Mouse (Mus musculus) heart, embryonic 13.5 days (tissue): ENCODE results near the gene Draxin. TPM values are rescaled to one million over a fixed set of nuclear protein-coding genes. Genes with fewer than 3 reads are reported as not detected.
A peak's percentile ranks its signal among the peaks of the same experiment; 100 is the strongest.

Experiments used
- ATAC-seq: fragments of 200-750 bp; cut with Nextera tagmentation; 2 replicates; pipeline ENCODE4 v1.8.0; 2017; ENCODE audit warnings: moderate TSS enrichment; ENCODE audit not compliant: insufficient number of reproducible peaks, low FRiP score, low TSS enrichment; ENCODE audit errors: extremely low read depth
- H3K27ac ChIP-seq: fragments of 300-500 bp; sonication (generic); replicated peaks from 2 replicates; pipeline ENCODE4 v1.5.1; 2015; ENCODE audit warnings: moderate library complexity, mild to moderate bottlenecking, inconsistent platforms
- H3K27me3 ChIP-seq: fragments of 300-500 bp; sonication (generic); replicated peaks from 2 replicates; pipeline ENCODE4 v1.6.1; 2015; ENCODE audit warnings: mild to moderate bottlenecking, inconsistent platforms
- H3K36me3 ChIP-seq: fragments of 300-500 bp; sonication (generic); 2 replicates; pipeline ENCODE4 v1.6.1; 2015; ENCODE audit warnings: mild to moderate bottlenecking, inconsistent platforms
- H3K4me1 ChIP-seq: fragments of 300-500 bp; sonication (generic); 2 replicates; pipeline ENCODE4 v1.6.1; 2015; ENCODE audit warnings: inconsistent platforms
- H3K4me2 ChIP-seq: fragments of 300-500 bp; sonication (generic); 2 replicates; pipeline ENCODE4 v1.6.1; 2015; ENCODE audit warnings: inconsistent platforms, mild to moderate bottlenecking, moderate library complexity
- H3K4me3 ChIP-seq: fragments of 300-500 bp; sonication (generic); 2 replicates; pipeline ENCODE4 v1.5.1; 2015; ENCODE audit warnings: moderate library complexity, mild to moderate bottlenecking, inconsistent platforms
- H3K9ac ChIP-seq: fragments of 300-500 bp; sonication (generic); 2 replicates; pipeline ENCODE4 v1.6.1; 2015; ENCODE audit warnings: inconsistent platforms, mild to moderate bottlenecking, moderate library complexity
- H3K9me3 ChIP-seq: fragments of 300-500 bp; sonication (generic); 2 replicates; pipeline ENCODE4 v1.6.1; 2016; ENCODE audit warnings: inconsistent platforms
- WGBS: fragments of 180-500 bp; shearing (Covaris S2); methylation state at CpG from one replicate; pipeline ENCODE4 v1.1.7; 2015; ENCODE audit warnings: mixed read lengths; 5-methylcytosine and 5-hydroxymethylcytosine counted together
- polyA plus RNA-seq: library from polyadenylated mRNA; unstranded; fragments of >200 nt; fragmentation: Nextera tagmentation; extraction: Ambion mirVana; gene quantifications from 2 replicates; pipeline ENCODE4 v1.2.1, GENCODE M21; 2015

Draxin gene
- polyA plus RNA-seq, 1 experiment from 2014 or later = 0.05 TPM

DNA sequence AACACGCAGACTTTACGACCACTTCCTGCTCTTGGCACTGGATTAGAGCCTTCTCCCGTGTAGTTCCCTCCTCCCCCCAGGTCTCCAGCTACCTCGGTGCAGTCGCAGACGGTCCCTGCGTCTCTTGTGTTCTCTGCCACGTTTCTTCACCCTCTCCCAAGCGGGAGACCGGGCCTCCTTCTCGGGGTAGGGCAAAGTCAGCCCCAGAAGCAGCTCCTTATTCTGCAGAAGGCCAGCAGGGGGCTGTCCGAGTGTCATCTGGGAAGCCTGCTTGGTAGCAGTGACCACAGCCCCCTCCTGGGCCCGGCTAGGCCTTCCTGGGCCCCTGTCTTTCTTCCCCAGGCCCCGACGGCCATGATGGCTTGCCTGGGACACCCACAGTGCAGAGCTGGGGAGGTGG is 15.0 kb downstream of the Draxin start:
- peak overlapping the region; percentile 46 for H3K4me2 ChIP-seq
- no peak for ATAC-seq
- H3K27ac ChIP-seq = no peak overlapping the region
- H3K9me3 ChIP-seq = peaks cover 3% of the 10 kb centered on the region; the same call in 1 of the 2 replicates
- WGBS = 3% methylated on average over 15 of the region's 15 CpGs
- H3K4me3 ChIP-seq = peak overlapping the region; percentile 2; the same call in 1 of the 2 replicates
- peak overlapping the region; percentile 44; the same call in 1 of the 2 replicates for H3K9ac ChIP-seq
- peaks cover 10% of the 10 kb centered on the region for H3K4me1 ChIP-seq
- no peaks in the 10 kb centered on the region for H3K36me3 ChIP-seq
- peaks cover 27% of the 10 kb centered on the region for H3K27me3 ChIP-seq

- peak overlapping the region; percentile 46 for H3K4me2 ChIP-seq
- ATAC-seq = no peak
- H3K4me1 ChIP-seq = peaks cover 10% of the 10 kb centered on the region
- 5% methylated on average over 15 of the region's 15 CpGs for WGBS
- no peak overlapping the region for H3K27ac ChIP-seq
- no peaks in the 10 kb centered on the region for H3K36me3 ChIP-seq
- peaks cover 27% of the 10 kb centered on the region for H3K27me3 ChIP-seq
- H3K4me3 ChIP-seq = no peak overlapping the region
- H3K9ac ChIP-seq = peak overlapping the region; percentile 44; the same call in 1 of the 2 replicates
- H3K9me3 ChIP-seq = peaks cover 3% of the 10 kb centered on the region; the same call in 1 of the 2 replicates
Observed at GRCm38 (mm10) chr4:148114758-148115391, 15.6 kb downstream of the Draxin start.

DNA sequence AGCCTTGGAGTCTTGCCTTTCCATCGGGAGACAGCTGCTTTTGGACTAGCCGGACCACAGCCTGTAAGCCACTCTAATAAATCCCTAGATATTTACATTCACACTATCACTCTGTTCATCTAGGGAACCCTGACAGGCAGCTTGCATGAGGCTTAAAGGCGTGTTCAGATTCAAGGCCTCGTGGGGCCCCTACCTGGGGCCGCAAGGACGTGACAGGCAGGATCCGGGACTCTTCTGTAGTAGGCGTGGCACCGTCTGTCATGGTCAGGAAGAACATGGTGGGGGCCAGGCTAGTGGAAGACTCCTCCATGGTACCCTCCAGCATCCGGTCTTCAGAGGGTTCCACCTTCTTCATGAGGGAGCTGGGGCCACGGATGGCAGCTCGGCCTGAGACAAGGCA is 18.0 kb downstream of the Draxin start:
- peaks cover 3% of the 10 kb centered on the region; the same call in 1 of the 2 replicates for H3K9me3 ChIP-seq
- peaks cover 29% of the 10 kb centered on the region for H3K27me3 ChIP-seq
- H3K4me3 ChIP-seq = no peak overlapping the region
- H3K9ac ChIP-seq = no peak overlapping the region
- H3K27ac ChIP-seq = no peak overlapping the region
- 78% methylated on average over 12 of the region's 12 CpGs for WGBS
- peaks cover 28% of the 10 kb centered on the region for H3K4me1 ChIP-seq
- H3K4me2 ChIP-seq = no peak overlapping the region
- no peaks in the 10 kb centered on the region for H3K36me3 ChIP-seq
- no peak for ATAC-seq

- no peak for ATAC-seq
- no peak overlapping the region for H3K27ac ChIP-seq
- WGBS = 42% methylated on average over 5 of the region's 5 CpGs
- H3K9ac ChIP-seq = no peak overlapping the region
- no peak overlapping the region for H3K4me2 ChIP-seq
- no peaks in the 10 kb centered on the region for H3K9me3 ChIP-seq
- H3K4me1 ChIP-seq = peaks cover 27% of the 10 kb centered on the region
- H3K4me3 ChIP-seq = no peak overlapping the region
- H3K36me3 ChIP-seq = no peaks in the 10 kb centered on the region
- H3K27me3 ChIP-seq = peaks cover 24% of the 10 kb centered on the region
Observed at GRCm38 (mm10) chr4:148109215-148109614, 21.3 kb downstream of the Draxin start.

DNA sequence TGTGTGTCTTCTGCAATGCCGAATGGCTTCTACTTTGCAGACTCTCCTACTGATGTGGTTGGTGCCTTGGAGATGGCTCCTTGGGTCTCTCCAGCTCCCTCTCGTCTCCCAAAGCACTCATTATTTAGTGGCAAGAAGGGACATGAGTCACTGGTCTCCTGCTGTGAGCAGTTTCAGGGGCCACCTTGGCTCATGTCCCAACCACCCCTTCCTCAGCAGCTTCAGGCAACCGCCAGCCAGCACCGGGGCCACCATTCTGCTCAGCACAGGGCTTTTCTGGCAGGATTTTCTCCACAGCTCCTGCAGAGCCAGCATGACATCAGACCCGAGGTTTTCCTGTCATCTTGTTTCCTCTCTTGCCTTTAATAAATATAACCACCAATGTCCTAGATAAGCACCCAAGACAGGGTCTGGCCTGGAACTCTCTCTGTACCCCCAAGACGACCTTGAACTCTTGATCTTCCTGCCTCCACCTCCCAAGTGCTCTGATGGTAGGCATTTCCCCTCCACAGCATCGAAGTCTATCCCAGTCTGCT is 21.9 kb downstream of the Draxin start:
- Histone ChIP-seq H3K9ac (no peak overlapping the region), H3K27ac (no peak overlapping the region), H3K36me3 (no peaks in the 10 kb centered on the region), H3K9me3 (no peaks in the 10 kb centered on the region), H3K27me3 (peaks cover 20% of the 10 kb centered on the region; the same call in 1 of the 2 replicates), H3K4me3 (no peak overlapping the region), H3K4me2 (no peak overlapping the region), H3K4me1 (peaks cover 27% of the 10 kb centered on the region)
- WGBS = 40% methylated on average over 7 of the region's 7 CpGs
- no peak for ATAC-seq

DNA sequence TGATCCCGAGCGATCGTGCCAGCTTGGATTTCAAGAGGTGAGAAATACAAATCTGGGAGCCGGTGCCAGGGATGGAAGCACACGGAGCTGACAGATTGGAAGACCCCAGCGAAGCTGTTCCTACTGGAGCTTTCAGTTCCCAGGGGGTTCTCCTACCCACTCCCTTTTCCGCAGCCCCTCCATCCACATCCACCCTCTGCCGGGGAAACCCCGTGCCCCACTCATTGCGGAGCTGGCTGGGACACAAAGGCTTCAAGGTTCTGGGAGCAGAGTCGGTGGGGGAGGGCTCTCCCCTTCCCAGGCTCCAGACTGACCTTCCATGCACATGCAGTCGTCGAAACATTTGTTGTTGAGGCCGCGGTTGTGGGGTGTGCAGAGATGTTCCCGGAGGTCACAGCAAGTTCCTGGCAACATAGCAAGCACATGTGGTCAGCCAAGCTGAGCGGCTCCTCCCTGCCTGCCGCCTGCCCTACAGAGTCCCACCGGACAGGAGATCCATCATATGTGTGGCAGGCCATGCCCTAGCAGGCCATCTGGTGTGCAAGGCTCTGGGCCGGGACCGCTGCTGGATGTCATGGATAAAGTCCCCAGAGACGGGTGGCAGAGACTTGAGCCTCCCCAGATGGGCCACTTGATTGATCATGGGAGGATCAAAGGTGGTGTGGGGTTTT is 22.7 kb downstream of the Draxin start:
- peak overlapping the region; percentile 13; the same call in 1 of the 2 replicates for H3K4me2 ChIP-seq
- H3K27ac ChIP-seq = no peak overlapping the region

DNA sequence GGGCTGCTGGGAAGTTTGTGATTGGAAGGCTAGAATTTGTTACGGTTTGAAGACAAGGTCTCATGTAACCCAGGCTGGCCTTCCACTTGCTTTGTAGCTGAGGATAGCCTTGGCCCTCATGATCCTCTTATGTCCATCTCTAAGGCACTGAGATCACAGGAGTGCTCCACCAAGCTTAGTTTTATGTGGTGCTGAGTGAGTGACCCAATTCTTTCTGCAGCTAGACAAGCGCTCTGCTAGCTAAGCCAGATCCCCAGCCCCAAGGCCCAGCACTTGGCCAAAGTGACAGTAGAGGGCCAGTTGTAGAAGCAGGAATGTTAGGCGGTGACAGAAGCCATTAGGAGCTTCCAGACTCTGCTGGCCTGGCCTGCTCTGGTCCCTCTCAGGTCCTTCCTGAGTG is 26.4 kb downstream of the Draxin start:
- Histone ChIP-seq H3K4me1 (peaks cover 34% of the 10 kb centered on the region), H3K9ac (no peak overlapping the region), H3K9me3 (no peaks in the 10 kb centered on the region), H3K27ac (no peak overlapping the region), H3K36me3 (no peaks in the 10 kb centered on the region), H3K27me3 (peaks cover 24% of the 10 kb centered on the region), H3K4me3 (no peak overlapping the region), H3K4me2 (no peak overlapping the region)
- no peak for ATAC-seq
- 64% methylated on average over 3 of the region's 3 CpGs for WGBS

More for the DNA sequence above, 22.7 kb downstream of the Draxin start:
- Histone ChIP-seq H3K36me3 (no peaks in the 10 kb centered on the region), H3K27me3 (peaks cover 18% of the 10 kb centered on the region; the same call in 1 of the 2 replicates), H3K4me1 (peaks cover 27% of the 10 kb centered on the region), H3K9me3 (no peaks in the 10 kb centered on the region), H3K4me3 (no peak overlapping the region), H3K9ac (0 out of 2 replicates have a peak overlapping the region, but pooled peaks have one; percentile 28)
- WGBS = 42% methylated on average over 22 of the region's 22 CpGs
- ATAC-seq = no peak

DNA sequence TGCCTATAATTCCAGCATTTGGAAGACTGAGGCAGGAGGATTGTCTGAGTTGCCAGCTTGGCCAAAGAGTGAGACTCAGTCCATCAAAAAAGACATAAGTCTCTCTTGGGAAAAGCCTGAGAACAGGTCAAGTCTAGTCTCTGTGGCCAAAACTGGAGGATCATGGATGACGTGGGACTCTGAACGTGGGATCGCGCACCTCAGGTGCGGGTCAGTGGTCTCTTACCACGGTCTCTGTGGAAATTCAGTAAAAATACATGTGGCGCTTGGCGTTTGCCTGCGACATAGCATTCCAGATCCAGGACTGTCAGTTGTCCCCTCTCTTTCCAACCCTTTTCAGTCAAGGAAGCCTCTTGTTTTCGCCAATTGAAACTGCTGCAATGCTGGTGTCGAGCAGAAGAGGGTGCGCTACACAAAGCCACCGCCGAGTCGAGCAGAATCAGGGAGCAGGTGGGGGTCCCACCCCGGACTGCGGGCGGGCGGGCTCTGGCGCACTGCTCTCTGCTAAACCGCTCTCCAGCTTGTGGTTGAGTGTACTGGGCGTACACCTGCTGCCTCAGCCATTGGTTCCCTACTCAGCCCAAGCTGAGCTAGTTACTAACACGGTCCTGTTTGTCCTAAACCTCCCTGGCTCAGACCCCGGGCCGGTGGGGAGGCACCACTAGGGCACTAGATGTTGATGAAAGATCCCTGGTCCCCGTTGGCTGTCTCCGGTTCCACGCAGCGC is 28.5 kb downstream of the Draxin start:
- Histone ChIP-seq H3K27ac (no peak overlapping the region), H3K9ac (peak overlapping the region; percentile 74)
- ATAC-seq = peak; percentile 23; the same call in 1 of the 2 replicates

GRCm38 (mm10) chr4:148098666-148099065 is 31.8 kb downstream of the Draxin start:
- H3K9me3 ChIP-seq = no peaks in the 10 kb centered on the region
- WGBS = 43% methylated on average over 3 of the region's 3 CpGs
- ATAC-seq = no peak

More for the DNA sequence above, 28.5 kb downstream of the Draxin start:
- peaks cover 9% of the 10 kb centered on the region for H3K27me3 ChIP-seq
- peak overlapping the region; percentile 72 for H3K4me2 ChIP-seq
- WGBS = 15% methylated on average over 29 of the region's 29 CpGs
- H3K4me1 ChIP-seq = peaks cover 15% of the 10 kb centered on the region
- H3K9me3 ChIP-seq = no peaks in the 10 kb centered on the region
- H3K4me3 ChIP-seq = peak overlapping the region; percentile 41
- no peaks in the 10 kb centered on the region for H3K36me3 ChIP-seq

DNA sequence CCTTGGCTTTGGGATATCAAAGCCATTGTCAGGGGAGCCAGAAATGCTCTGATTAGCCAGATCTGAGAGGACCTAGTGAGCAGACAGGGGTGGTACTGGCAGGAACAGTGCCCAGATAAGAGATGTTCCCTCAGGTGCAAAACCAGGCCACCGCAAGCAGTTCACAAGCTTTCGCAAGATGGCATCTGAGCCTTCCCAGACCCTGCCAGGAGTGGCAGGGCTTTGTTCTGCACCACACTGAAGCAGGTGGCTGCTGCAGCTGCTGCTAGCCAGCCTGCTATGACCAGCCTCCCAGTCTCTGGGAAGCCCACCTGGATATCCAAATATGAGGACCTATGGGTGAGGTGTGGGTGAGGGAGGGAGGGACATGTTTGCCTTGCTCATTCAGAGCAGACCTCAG is 32.6 kb downstream of the Draxin start:
- Histone ChIP-seq H3K9ac (no peak overlapping the region), H3K4me3 (no peak overlapping the region), H3K9me3 (no peaks in the 10 kb centered on the region), H3K27me3 (peaks cover 9% of the 10 kb centered on the region), H3K36me3 (no peaks in the 10 kb centered on the region), H3K27ac (no peak overlapping the region), H3K4me1 (peaks cover 8% of the 10 kb centered on the region), H3K4me2 (no peak overlapping the region)
- 83% methylated on average over 2 of the region's 2 CpGs for WGBS
- ATAC-seq = no peak

More at GRCm38 (mm10) chr4:148098666-148099065, 31.8 kb downstream of the Draxin start:
- H3K27me3 ChIP-seq = peaks cover 9% of the 10 kb centered on the region
- no peak overlapping the region for H3K4me3 ChIP-seq
- no peak overlapping the region for H3K27ac ChIP-seq
- H3K4me1 ChIP-seq = peaks cover 8% of the 10 kb centered on the region
- no peaks in the 10 kb centered on the region for H3K36me3 ChIP-seq
- no peak overlapping the region for H3K9ac ChIP-seq
- no peak overlapping the region for H3K4me2 ChIP-seq

GRCm38 (mm10) chr4:148095081-148095480 is 35.4 kb downstream of the Draxin start:
- Histone ChIP-seq H3K36me3 (no peaks in the 10 kb centered on the region), H3K4me2 (no peak overlapping the region), H3K4me1 (no peaks in the 10 kb centered on the region), H3K27ac (no peak overlapping the region), H3K9me3 (no peaks in the 10 kb centered on the region), H3K27me3 (no peaks in the 10 kb centered on the region; the same call in 1 of the 2 replicates), H3K9ac (no peak overlapping the region), H3K4me3 (no peak overlapping the region)
- no peak for ATAC-seq
- 80% methylated on average over 4 of the region's 4 CpGs for WGBS
